Mouse (Mus musculus) brain, embryonic 14.5 days (tissue): ENCODE data around the gene Nit2.

Experiments
- CTCF ChIP-seq: fragments of 200-500 bp; IDR thresholded peaks from 2 replicates; pipeline ENCODE4 v1.5.1; 2012; ENCODE audit warnings: inconsistent platforms, mild to moderate bottlenecking, moderate library complexity, borderline replicate concordance; ENCODE audit not compliant: insufficient read depth, insufficient read length; ENCODE audit errors: extremely low read depth
- POLR2A ChIP-seq: fragments of 200-500 bp; IDR thresholded peaks from 2 replicates; pipeline ENCODE4 v1.6.1; 2012; ENCODE audit warnings: mild to moderate bottlenecking, inconsistent platforms, borderline replicate concordance; ENCODE audit not compliant: poor library complexity, insufficient read depth, insufficient read length, severe bottlenecking; ENCODE audit errors: extremely low read depth

DNA sequence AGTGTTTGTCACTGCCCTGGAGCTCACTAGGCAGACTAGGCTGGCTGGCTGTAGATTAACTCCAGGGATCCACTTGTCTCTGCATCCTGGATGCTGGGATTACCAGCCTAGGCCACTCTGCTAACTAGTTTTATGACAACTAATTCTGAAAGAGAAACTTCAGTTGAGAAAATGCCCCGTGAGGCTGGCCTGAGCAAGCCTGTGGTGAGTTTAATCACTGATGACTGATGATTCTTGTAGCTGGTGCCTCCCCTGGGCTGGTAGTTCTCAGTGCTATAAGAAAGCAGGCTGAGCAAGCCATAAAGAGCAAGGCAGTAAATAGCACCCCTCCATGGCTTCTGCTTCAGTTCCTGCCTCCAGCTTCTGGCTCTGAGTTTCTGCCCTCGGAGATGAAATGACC is 8.6 kb upstream of the Nit2 start:
- TF ChIP-seq CTCF (no peak), POLR2A (no peak)
